ENCODE assay signal across 8 mouse cellular contexts in the genomic region with DNA sequence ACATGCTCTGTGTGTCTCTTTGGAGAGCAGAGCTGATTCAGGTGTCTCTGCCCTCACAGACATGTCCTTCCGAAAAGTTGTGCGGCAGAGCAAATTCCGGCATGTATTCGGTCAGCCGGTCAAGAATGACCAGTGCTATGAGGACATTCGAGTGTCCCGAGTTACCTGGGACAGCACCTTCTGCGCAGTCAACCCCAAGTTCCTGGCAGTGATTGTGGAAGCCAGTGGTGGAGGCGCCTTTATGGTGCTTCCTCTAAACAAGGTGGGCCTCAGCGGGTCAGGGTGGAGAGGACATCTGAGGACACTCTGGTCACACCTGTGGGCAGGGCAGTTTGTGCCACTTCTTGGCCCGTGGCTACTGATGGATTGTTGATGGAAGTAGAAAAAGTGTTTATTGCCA. TPM values are rescaled to one million over a fixed set of nuclear protein-coding genes. Genes with fewer than 3 reads are reported as not detected.
A peak's percentile ranks its signal among the peaks of the same experiment; 100 is the strongest.
DNase-seq lines count a peak whose midpoint lies in the region; ATAC-seq and TF ChIP-seq lines count a peak whose summit lies in the region.

No protein-coding gene starts in this region.

- peak overlapping the region; percentile 91 for H3K9ac ChIP-seq in liver, embryonic 11.5 days (ENCODE audit: low read depth, low read length)

- H3K27me3 ChIP-seq in liver, embryonic 11.5 days (replicated peaks; ENCODE audit: control insufficient read depth, insufficient read depth, low read length), result no peaks in the 10 kb centered on the region

- intact Hi-C loops in gastrocnemius, adult 2 months (cut with DNase I), result no loop called here

- peak overlapping the region; percentile 68 for H3K4me2 ChIP-seq in liver, embryonic 11.5 days

- peak overlapping the region; percentile 96 for H3K27ac ChIP-seq in gastrocnemius, adult 2 months
- no peak overlapping the region for H3K27ac ChIP-seq in liver, embryonic 11.5 days (ENCODE audit: low read depth, low read length)

- peaks cover 9% of the 10 kb centered on the region; the same call in 1 of the 2 replicates for H3K36me3 ChIP-seq in liver, embryonic 11.5 days (ENCODE audit: control insufficient read depth, insufficient read depth, low read length)

- no peak for ATAC-seq in liver, embryonic 11.5 days (replicated peaks; ENCODE audit: low FRiP score)

- no peak for DNase-seq in gastrocnemius, adult 2 months
- DNase-seq in gastrocnemius, adult 18-20 months (ENCODE audit: low spot score), result no peak
- peak; percentile 35 for DNase-seq in thymus, postnatal 4 days
- no peak for DNase-seq in thymus, postnatal 10 days (ENCODE audit: low spot score in 2 of 2)
- no peak for DNase-seq in liver, embryonic 11.5 days (ENCODE audit: low spot score)
- no peak for DNase-seq in Muller cell, postnatal 12 days (ENCODE audit: inconsistent ontology term)
- no peak for DNase-seq in right cerebral cortex, postnatal 25 days
- DNase-seq in yolk sac, embryonic 10.5 days (ENCODE audit: low spot score), result no peak

- H3K4me1 ChIP-seq in liver, embryonic 11.5 days (replicated peaks; ENCODE audit: control insufficient read depth, insufficient read depth, low read length), result peaks cover 23% of the 10 kb centered on the region

- no peak for TF ChIP-seq CTCF in gastrocnemius, adult 2 months (IDR thresholded peaks at IDR 0.05)

- peak overlapping the region; percentile 97 for H3K4me3 ChIP-seq in gastrocnemius, adult 2 months
- peak overlapping the region; percentile 83 for H3K4me3 ChIP-seq in liver, embryonic 11.5 days (ENCODE audit: low read depth, low read length)

- 83% methylated on average over 11 of the region's 11 CpGs for WGBS in liver, embryonic 11.5 days

- no peaks in the 10 kb centered on the region for H3K9me3 ChIP-seq in liver, embryonic 11.5 days (ENCODE audit: control insufficient read depth, low read length)

RNA-seq across cellular contexts. Expression of gene Coro1b, which starts 0.9 kb away (rescaled TPM):
- 10 to 100 TPM in 1 of 2 experiments, 1 to 10 TPM in 1; 9.8 to 14.7 TPM for total RNA-seq in gastrocnemius, adult 2 months (2021)
- 10 to 100 TPM; 11.9 to 13.4 TPM for total RNA-seq in gastrocnemius, adult 18-20 months (2021)
- polyA plus RNA-seq in liver, embryonic 11.5 days (2014; fragmentation: Nextera tagmentation; extraction: Ambion mirVana), result 126 and 132 TPM in 2 replicates

RNA-seq across cellular contexts. Expression of gene Ptprcap, which starts 4.1 kb away (rescaled TPM):
- under 1 TPM in 1 of 2 experiments, not detected in 1; 0.43 TPM for total RNA-seq in gastrocnemius, adult 2 months (2021)
- not detected for total RNA-seq in gastrocnemius, adult 18-20 months (2021)
- polyA plus RNA-seq in liver, embryonic 11.5 days (2014; fragmentation: Nextera tagmentation; extraction: Ambion mirVana), result 38.7 and 41.1 TPM in 2 replicates

RNA-seq across cellular contexts. Expression of gene Cabp4, which starts 5.5 kb away (rescaled TPM):
- not detected for total RNA-seq in gastrocnemius, adult 2 months (2021)
- total RNA-seq in gastrocnemius, adult 18-20 months (2021), result not detected
- polyA plus RNA-seq in liver, embryonic 11.5 days (2014; fragmentation: Nextera tagmentation; extraction: Ambion mirVana), result 0.21 TPM in 1 of 2 replicates, not detected in the other

RNA-seq across cellular contexts. Expression of gene Gpr152, which starts 9.7 kb away (rescaled TPM):
- total RNA-seq in gastrocnemius, adult 2 months (2021), result not detected
- not detected for total RNA-seq in gastrocnemius, adult 18-20 months (2021)
- polyA plus RNA-seq in liver, embryonic 11.5 days (2014; fragmentation: Nextera tagmentation; extraction: Ambion mirVana), result not detected in 2 replicates

RNA-seq across cellular contexts. Expression of gene Rps6kb2, which starts 13.9 kb away (rescaled TPM):
- total RNA-seq in gastrocnemius, adult 2 months (2021), result 10 to 100 TPM; 24.8 to 27.8 TPM
- 10 to 100 TPM; 24.8 to 25.9 TPM for total RNA-seq in gastrocnemius, adult 18-20 months (2021)
- 41.0 and 53.5 TPM in 2 replicates for polyA plus RNA-seq in liver, embryonic 11.5 days (2014; fragmentation: Nextera tagmentation; extraction: Ambion mirVana)
